Mouse (Mus musculus) right cerebral cortex, postnatal 25 days (tissue): Measurements from ENCODE around the gene Acap1.

Source experiments
- DNase-seq: peaks from one replicate; pipeline ENCODE4 v3.0.0; 2022

Acap1 gene

GRCm38 (mm10) chr11:69834001-69834549 lies 61.3 kb downstream of the Acap1 start:
- DNase-seq, result no peak

- no peak for DNase-seq
These were observed 61.8 kb downstream of the Acap1 start for GRCm38 (mm10) chr11:69833554-69833953.
